Comparison of ENCODE assay signal across 29 mouse cellular contexts in genomic region chr6:145832927-145833326, GRCm38 (mm10). TPM values are rescaled to one million over a fixed set of nuclear protein-coding genes. Genes with fewer than 3 reads are reported as not detected.
DNase-seq lines count a peak whose midpoint lies in the region; ATAC-seq and TF ChIP-seq lines count a peak whose summit lies in the region.
"Had no signal": no experiment of that assay in that cellular context is flagged by ENCODE, and none has a peak within 500 bp of the region (broad histone marks: within the 10 kb centered on the region; RNA-seq: fewer than 3 reads in every experiment).

No protein-coding gene starts in this region.

- 56% methylated on average over 8 of the region's 8 CpGs for WGBS in heart, embryonic 15.5 days
- WGBS in kidney, embryonic 16.5 days = 73% methylated on average over 8 of the region's 8 CpGs

- no peaks in the 10 kb centered on the region for H3K9me3 ChIP-seq in heart, embryonic 15.5 days (replicated peaks)
- no peaks in the 10 kb centered on the region for H3K9me3 ChIP-seq in kidney, embryonic 16.5 days (ENCODE audit: low read length)
- H3K9me3 ChIP-seq: forebrain, embryonic 12.5 days; kidney, embryonic 15.5 days; liver, embryonic 12.5 days; neural tube, embryonic 13.5 days had no signal

- no peak for TF ChIP-seq CTCF in gastrocnemius, adult 2 months (IDR thresholded peaks at IDR 0.05)

- H3K4me2 ChIP-seq in heart, embryonic 15.5 days = no peak overlapping the region
- H3K4me2 ChIP-seq in kidney, embryonic 16.5 days (replicated peaks; ENCODE audit: low read depth, low read length) = no peak overlapping the region
- H3K4me2 ChIP-seq: forebrain, embryonic 12.5 days; kidney, embryonic 15.5 days; liver, embryonic 12.5 days; midbrain, embryonic 11.5 days; neural tube, embryonic 13.5 days had no signal

- H3K27ac ChIP-seq in gastrocnemius, adult 2 months = 0 out of 2 replicates have a peak overlapping the region, but pooled peaks have one; percentile 4
- 0 out of 2 replicates have a peak overlapping the region, but pooled peaks have one; percentile 3 for H3K27ac ChIP-seq in heart, embryonic 15.5 days
- H3K27ac ChIP-seq in kidney, embryonic 16.5 days (ENCODE audit: low read length) = no peak overlapping the region
- H3K27ac ChIP-seq: forebrain, embryonic 12.5 days; heart, adult 2 months; kidney, embryonic 15.5 days; layer of hippocampus, adult 2 months; liver, embryonic 12.5 days; neural tube, embryonic 13.5 days had no signal

- no peaks in the 10 kb centered on the region for H3K36me3 ChIP-seq in heart, embryonic 15.5 days
- H3K36me3 ChIP-seq in kidney, embryonic 16.5 days (ENCODE audit: insufficient read depth, low read length) = no peaks in the 10 kb centered on the region
- H3K36me3 ChIP-seq: forebrain, embryonic 12.5 days; kidney, embryonic 15.5 days; liver, embryonic 12.5 days; neural tube, embryonic 13.5 days had no signal

- H3K4me1 ChIP-seq in heart, embryonic 15.5 days (replicated peaks) = peaks cover 12% of the 10 kb centered on the region
- H3K4me1 ChIP-seq in kidney, embryonic 16.5 days (ENCODE audit: insufficient read depth, low read length) = no peaks in the 10 kb centered on the region
- H3K4me1 ChIP-seq: forebrain, embryonic 12.5 days; liver, embryonic 12.5 days; neural tube, embryonic 13.5 days had no signal

- ATAC-seq in heart, embryonic 15.5 days (replicated peaks; ENCODE audit: insufficient number of reproducible peaks, insufficient read depth, low FRiP score, low read depth) = no peak
- ATAC-seq in kidney, embryonic 16.5 days (ENCODE audit: low FRiP score, low TSS enrichment) = no peak
- ATAC-seq: hindbrain, embryonic 16.5 days; liver, embryonic 12.5 days; liver, postnatal 0 days had no signal

- H3K9ac ChIP-seq in heart, embryonic 15.5 days = no peak overlapping the region
- no peak overlapping the region for H3K9ac ChIP-seq in kidney, embryonic 16.5 days (replicated peaks; ENCODE audit: low read length)
- H3K9ac ChIP-seq: forebrain, embryonic 12.5 days; kidney, embryonic 15.5 days; liver, embryonic 12.5 days; liver, postnatal 0 days; neural tube, embryonic 13.5 days had no signal

- intact Hi-C loops in gastrocnemius, adult 2 months (cut with DNase I) = loop anchor here (5.0 to 10.0 kb wide), 2 partner anchors 509 to 572 kb away; no protein-coding TSS in a partner anchor

- H3K27me3 ChIP-seq in heart, embryonic 15.5 days = no peaks in the 10 kb centered on the region
- H3K27me3 ChIP-seq in kidney, embryonic 16.5 days (ENCODE audit: insufficient read depth, low read length) = no peaks in the 10 kb centered on the region
- H3K27me3 ChIP-seq: forebrain, embryonic 12.5 days; neural tube, embryonic 13.5 days had no signal

- H3K4me3 ChIP-seq in gastrocnemius, adult 2 months = no peak overlapping the region
- H3K4me3 ChIP-seq in heart, embryonic 15.5 days = no peak overlapping the region
- H3K4me3 ChIP-seq in kidney, embryonic 16.5 days (ENCODE audit: low read length) = no peak overlapping the region
- H3K4me3 ChIP-seq: erythroblast, embryonic 14.5 days; forebrain, embryonic 12.5 days; heart, adult 2 months; kidney, embryonic 15.5 days; layer of hippocampus, adult 2 months; liver, embryonic 12.5 days; neural tube, embryonic 13.5 days had no signal

- DNase-seq in gastrocnemius, adult 2 months = peak; percentile 16
- DNase-seq in gastrocnemius, postnatal 10 days = no peak
- no peak for DNase-seq in heart, adult 8-10 months (ENCODE audit: low spot score)
- peak; percentile 39 for DNase-seq in right cerebral cortex, adult 18-20 months
- DNase-seq in right cerebral cortex, postnatal 14 days = no peak
- DNase-seq: adrenal gland, postnatal 25 days; B cell, adult 2 months; cerebellum, adult 2 months; cerebellum, postnatal 14 days; gastrocnemius, postnatal 36 days; heart, adult 2 months; kidney, adult 18-20 months; kidney, postnatal 36 days; left cerebral cortex, postnatal 4 days; liver, postnatal 0 days; lung, postnatal 36 days; spleen, adult 18-20 months; thymus, postnatal 14 days had no signal

RNA-seq across cellular contexts. Expression of gene Bhlhe41, which starts 32.4 kb away (rescaled TPM):
- total RNA-seq in gastrocnemius, adult 2 months (2021) = 10 to 100 TPM; 17.2 to 48.4 TPM
- total RNA-seq in gastrocnemius, postnatal 10 days (2021) = 10 to 100 TPM; 24.7 to 36.4 TPM
- 5.5 and 6.6 TPM in 2 replicates for polyA plus RNA-seq in heart, embryonic 15.5 days (2015; fragmentation: Nextera tagmentation; extraction: Ambion mirVana)
- 10 to 100 TPM; 27.4 to 57.3 (median 35.1) TPM for total RNA-seq in heart, adult 8-10 months (2022)
- 0.94 and 1.1 TPM in 2 replicates for polyA plus RNA-seq in kidney, embryonic 16.5 days (2015; fragmentation: Nextera tagmentation; extraction: Ambion mirVana)
- total RNA-seq: megakaryocyte, adult 5-6 weeks had no signal

Comparison
In these comparisons a context has a peak if more than half of its experiments do, and no peak if none do; other contexts are left out.
1. DNase-seq: peak in gastrocnemius, adult 2 months (single experiment) and right cerebral cortex, adult 18-20 months (single experiment); none in gastrocnemius, postnatal 10 days (single experiment), heart, adult 8-10 months (single experiment) and right cerebral cortex, postnatal 14 days (single experiment).